Mouse (Mus musculus): ENCODE measurements around the gene Uba7. TPM values are rescaled to one million over a fixed set of nuclear protein-coding genes. Genes with fewer than 3 reads are reported as not detected.

Gene Uba7
- 33.2 and 33.3 TPM in 2 replicates for polyA plus RNA-seq (2015; fragmentation: Nextera tagmentation; extraction: Ambion mirVana)

DNA sequence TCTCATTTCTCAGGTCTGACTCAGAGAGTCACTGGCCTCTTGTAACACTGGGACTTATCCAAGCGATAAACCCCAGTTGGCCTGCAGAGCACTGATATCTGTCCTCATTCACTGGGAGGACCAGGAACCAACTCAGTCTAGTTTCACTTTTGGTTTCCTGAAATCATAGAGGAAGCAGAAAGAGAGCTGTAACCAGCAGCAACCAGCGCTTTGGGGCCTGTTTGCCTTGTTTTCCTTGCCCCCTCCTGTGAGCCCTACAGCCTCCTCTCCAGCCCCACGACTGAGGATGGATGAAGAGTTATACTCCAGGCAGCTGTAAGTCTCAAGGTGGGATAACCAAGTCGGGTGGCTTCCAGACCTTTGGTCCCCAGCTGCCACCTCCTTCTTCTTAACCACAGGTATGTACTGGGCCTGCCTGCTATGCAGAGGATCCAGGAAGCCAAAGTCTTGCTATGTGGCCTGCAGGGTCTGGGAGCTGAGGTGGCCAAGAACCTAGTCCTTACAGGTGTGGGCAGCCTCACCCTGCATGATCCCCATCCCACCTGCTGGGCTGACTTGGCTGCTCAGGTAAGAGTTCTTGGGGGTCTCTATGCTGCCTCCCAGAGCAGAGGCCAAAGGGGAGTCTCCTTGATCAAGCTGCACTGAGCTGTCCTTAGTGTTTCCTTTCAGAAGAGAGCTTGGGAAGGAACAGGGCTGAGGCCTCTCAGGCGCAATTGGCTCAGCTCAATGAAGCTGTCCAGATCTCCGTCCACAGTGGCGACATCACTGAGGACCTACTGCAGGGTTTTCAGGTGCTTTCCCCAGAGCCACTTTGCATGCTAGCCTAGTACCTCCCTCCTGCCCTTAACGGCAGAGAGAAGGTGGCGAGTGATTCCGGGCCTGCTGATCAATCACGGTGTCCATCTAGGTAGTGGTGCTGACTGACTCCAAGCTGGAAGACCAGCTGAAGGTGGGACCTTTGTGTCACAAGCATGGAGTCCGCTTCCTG, at the start of gene Uba7:
Gene Uba7 (plus strand): TSS at position 107 of the 988 bp plus-strand sequence.
- peak within 1 kb of the TSS; percentile 14 for H3K4me3 ChIP-seq (ENCODE audit: low read depth, low read length)
- 0 out of 2 replicates have a peak, but pooled peaks cover 12% of the 10 kb centered on the region for H3K36me3 ChIP-seq (ENCODE audit: insufficient read depth, low read length)
- H3K9me3 ChIP-seq (ENCODE audit: low read length), result no peaks in the 10 kb centered on the region
- DNase-seq (ENCODE audit: low spot score), result peak; percentile 84
- WGBS, result 57% methylated on average over 12 of the region's 12 CpGs
- peak within 1 kb of the TSS; percentile 60 for H3K4me2 ChIP-seq (replicated peaks; ENCODE audit: low read depth, low read length)
- TF ChIP-seq CTCF (IDR thresholded peaks at IDR 0.05) (no peak), EP300 (IDR thresholded peaks at IDR 0.05) (no peak)
- H3K27me3 ChIP-seq (replicated peaks; ENCODE audit: insufficient read depth, low read length), result no peaks in the 10 kb centered on the region
- peak; percentile 73 for ATAC-seq
- H3K4me1 ChIP-seq (ENCODE audit: insufficient read depth, low read depth, low read length), result peaks cover 11% of the 10 kb centered on the region; the same call in 1 of the 2 replicates
- peak within 1 kb of the TSS; percentile 78 for H3K27ac ChIP-seq (ENCODE audit: low read length)
- H3K9ac ChIP-seq (replicated peaks; ENCODE audit: low read depth), result peak within 1 kb of the TSS; percentile 36

GRCm38 (mm10) chr9:107926920-107927420, 48.3 kb upstream of the Uba7 start:
- Histone ChIP-seq H3K27me3 (replicated peaks; ENCODE audit: insufficient read depth, low read length) (no peaks in the 10 kb centered on the region), H3K4me3 (ENCODE audit: low read depth, low read length) (no peak overlapping the region), H3K4me2 (replicated peaks; ENCODE audit: low read depth, low read length) (no peak overlapping the region), H3K9me3 (ENCODE audit: low read length) (no peaks in the 10 kb centered on the region), H3K36me3 (ENCODE audit: insufficient read depth, low read length) (no peaks in the 10 kb centered on the region), H3K9ac (replicated peaks; ENCODE audit: low read depth) (no peak overlapping the region), H3K27ac (ENCODE audit: low read length) (no peak overlapping the region), H3K4me1 (ENCODE audit: insufficient read depth, low read depth, low read length) (no peaks in the 10 kb centered on the region; the same call in 1 of the 2 replicates)
- no peak for TF ChIP-seq EP300 (IDR thresholded peaks at IDR 0.05)
- TF ChIP-seq CTCF (IDR thresholded peaks at IDR 0.05), result no peak
- no peak for ATAC-seq
- no peak for DNase-seq (ENCODE audit: low spot score)
- 30% methylated on average over 9 of the region's 9 CpGs for WGBS

- DNase-seq (ENCODE audit: low spot score) (no peak), ATAC-seq (0 out of 2 replicates have a peak, but pooled peaks have one; percentile 14)
- no peak for TF ChIP-seq EP300 (IDR thresholded peaks at IDR 0.05)
- TF ChIP-seq CTCF (IDR thresholded peaks at IDR 0.05), result no peak
- Histone ChIP-seq H3K4me2 (replicated peaks; ENCODE audit: low read depth, low read length) (no peak overlapping the region), H3K9me3 (ENCODE audit: low read length) (no peaks in the 10 kb centered on the region), H3K36me3 (ENCODE audit: insufficient read depth, low read length) (no peaks in the 10 kb centered on the region), H3K27ac (ENCODE audit: low read length) (no peak overlapping the region), H3K27me3 (replicated peaks; ENCODE audit: insufficient read depth, low read length) (no peaks in the 10 kb centered on the region), H3K4me3 (ENCODE audit: low read depth, low read length) (no peak overlapping the region), H3K4me1 (ENCODE audit: insufficient read depth, low read depth, low read length) (no peaks in the 10 kb centered on the region; the same call in 1 of the 2 replicates), H3K9ac (replicated peaks; ENCODE audit: low read depth) (no peak overlapping the region)
- WGBS, result 52% methylated on average over 5 of the region's 5 CpGs
Measured at GRCm38 (mm10) chr9:107927749-107928148, 47.6 kb upstream of the Uba7 start.

DNA sequence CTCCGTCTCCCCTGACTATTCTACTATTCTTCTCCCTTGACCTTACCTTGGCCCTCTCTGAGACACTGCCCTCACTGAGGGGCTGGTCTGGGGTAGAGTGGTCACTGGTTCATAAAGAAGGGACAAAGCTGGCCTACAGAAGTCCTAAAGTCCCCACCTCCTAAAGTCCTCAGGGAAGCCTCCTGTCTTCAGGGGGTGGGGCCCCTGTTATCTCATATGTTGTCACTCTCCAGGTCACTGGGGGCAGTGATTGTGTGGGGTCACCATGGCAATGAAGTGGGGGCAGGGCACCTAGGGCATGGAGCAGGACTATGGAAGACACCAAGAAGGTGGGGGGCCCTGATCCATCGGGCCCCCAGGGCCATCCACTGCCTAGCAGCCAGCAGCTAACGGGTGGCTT, 47.1 kb upstream of the Uba7 start, which contains the start of gene Actl11:
Gene Actl11 (plus strand): TSS at position 301 of the 400 bp plus-strand sequence.
- DNase-seq (ENCODE audit: low spot score) (no peak), ATAC-seq (no peak)
- TF ChIP-seq EP300 (IDR thresholded peaks at IDR 0.05), result no peak
- no peak for TF ChIP-seq CTCF (IDR thresholded peaks at IDR 0.05)
- no peak within 1 kb of the TSS for H3K27ac ChIP-seq (ENCODE audit: low read length)
- no peak within 1 kb of the TSS for H3K4me3 ChIP-seq (ENCODE audit: low read depth, low read length)
- no peaks in the 10 kb centered on the region for H3K27me3 ChIP-seq (replicated peaks; ENCODE audit: insufficient read depth, low read length)
- no peaks in the 10 kb centered on the region for H3K9me3 ChIP-seq (ENCODE audit: low read length)
- 52% methylated on average over 3 of the region's 3 CpGs for WGBS
- no peak within 1 kb of the TSS for H3K4me2 ChIP-seq (replicated peaks; ENCODE audit: low read depth, low read length)
- H3K4me1 ChIP-seq (ENCODE audit: insufficient read depth, low read depth, low read length), result no peaks in the 10 kb centered on the region; the same call in 1 of the 2 replicates
- no peaks in the 10 kb centered on the region for H3K36me3 ChIP-seq (ENCODE audit: insufficient read depth, low read length)
- H3K9ac ChIP-seq (replicated peaks; ENCODE audit: low read depth), result no peak within 1 kb of the TSS

DNA sequence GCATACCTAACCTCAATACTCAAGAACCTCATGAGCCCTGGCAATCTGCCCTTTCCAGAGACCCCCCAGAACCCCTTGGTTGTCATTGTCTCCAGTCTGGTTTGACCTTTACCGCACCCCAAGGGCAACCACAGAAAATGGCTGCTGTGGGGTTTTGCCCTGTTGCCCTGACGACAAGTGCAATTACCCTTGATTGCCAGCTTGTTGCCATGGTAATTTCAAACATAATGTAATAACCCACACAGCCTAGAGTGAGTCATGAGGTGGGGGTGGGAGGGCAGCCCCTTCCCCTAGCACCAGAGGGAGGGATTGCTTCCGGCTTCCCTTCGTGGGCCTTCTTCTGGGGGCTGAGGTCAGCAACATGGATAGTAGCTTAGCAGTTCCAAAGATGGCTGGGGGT, 43.1 kb upstream of the Uba7 start:
- ATAC-seq, result no peak
- TF ChIP-seq EP300 (IDR thresholded peaks at IDR 0.05) (no peak), CTCF (IDR thresholded peaks at IDR 0.05) (no peak)
- Histone ChIP-seq H3K9ac (replicated peaks; ENCODE audit: low read depth) (no peak overlapping the region), H3K4me3 (ENCODE audit: low read depth, low read length) (no peak overlapping the region), H3K4me2 (replicated peaks; ENCODE audit: low read depth, low read length) (no peak overlapping the region), H3K27me3 (replicated peaks; ENCODE audit: insufficient read depth, low read length) (peaks cover 6% of the 10 kb centered on the region; the same call in 1 of the 2 replicates), H3K36me3 (ENCODE audit: insufficient read depth, low read length) (no peaks in the 10 kb centered on the region), H3K9me3 (ENCODE audit: low read length) (no peaks in the 10 kb centered on the region), H3K4me1 (ENCODE audit: insufficient read depth, low read depth, low read length) (peaks cover 4% of the 10 kb centered on the region; the same call in 1 of the 2 replicates), H3K27ac (ENCODE audit: low read length) (no peak overlapping the region)
- DNase-seq (ENCODE audit: low spot score), result no peak
- WGBS, result 76% methylated on average over 4 of the region's 4 CpGs

DNA sequence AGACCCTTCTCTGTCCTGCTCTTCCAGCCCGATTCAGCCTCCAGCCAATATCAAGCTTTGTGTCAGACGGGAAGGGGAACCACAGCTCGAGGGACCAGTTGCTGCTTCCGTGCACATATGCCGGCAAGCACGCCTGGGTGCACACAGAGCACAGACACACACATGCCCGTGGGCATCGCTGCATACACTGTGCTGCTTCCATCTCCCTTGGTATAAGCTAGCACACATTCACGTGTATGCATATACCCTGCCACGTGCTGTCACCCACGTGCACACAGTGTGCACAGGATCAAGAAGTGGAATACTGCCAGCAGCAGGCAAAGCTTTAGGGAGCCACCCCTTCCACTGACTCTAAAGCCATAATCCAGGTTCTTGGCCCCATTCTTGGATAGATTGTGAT, 41.2 kb upstream of the Uba7 start:
- Histone ChIP-seq H3K27me3 (replicated peaks; ENCODE audit: insufficient read depth, low read length) (peaks cover 6% of the 10 kb centered on the region; the same call in 1 of the 2 replicates), H3K4me2 (replicated peaks; ENCODE audit: low read depth, low read length) (no peak overlapping the region), H3K27ac (ENCODE audit: low read length) (no peak overlapping the region), H3K36me3 (ENCODE audit: insufficient read depth, low read length) (no peaks in the 10 kb centered on the region), H3K9ac (replicated peaks; ENCODE audit: low read depth) (no peak overlapping the region), H3K4me1 (ENCODE audit: insufficient read depth, low read depth, low read length) (peaks cover 4% of the 10 kb centered on the region; the same call in 1 of the 2 replicates), H3K4me3 (ENCODE audit: low read depth, low read length) (no peak overlapping the region), H3K9me3 (ENCODE audit: low read length) (no peaks in the 10 kb centered on the region)
- WGBS, result 80% methylated on average over 11 of the region's 11 CpGs
- no peak for TF ChIP-seq CTCF (IDR thresholded peaks at IDR 0.05)
- TF ChIP-seq EP300 (IDR thresholded peaks at IDR 0.05), result no peak
- DNase-seq (ENCODE audit: low spot score), result no peak
- ATAC-seq, result no peak
